Mouse (Mus musculus): ENCODE results near the gene Cnbp.
A peak's percentile ranks its signal among the peaks of the same experiment; 100 is the strongest.

Cnbp gene

GRCm38 (mm10) chr6:87850900-87851614 is at the start of gene Cnbp:
TSS of gene Cnbp (minus strand) at chr6:87851106.
- DNase-seq, result peak; percentile 95

DNA sequence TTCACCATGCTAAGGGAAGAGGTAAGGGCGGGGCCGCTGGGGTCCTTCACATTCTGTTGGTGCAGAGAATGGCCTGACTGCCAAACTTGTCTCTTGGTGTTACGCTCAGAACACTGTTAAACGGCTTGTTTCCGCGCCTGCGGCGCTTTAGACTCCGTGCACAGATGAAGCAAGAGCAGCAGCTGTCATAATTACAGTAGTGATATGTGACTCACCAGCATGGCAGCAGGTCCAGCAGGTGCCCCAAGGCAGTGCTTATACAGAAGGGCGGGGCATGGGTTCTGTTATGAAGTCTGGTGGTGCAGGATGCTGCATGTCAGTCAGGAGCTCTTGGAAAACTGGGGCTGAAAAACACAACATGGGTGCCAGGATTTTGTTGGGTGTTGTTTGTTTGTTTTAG is 47.1 kb upstream of the Cnbp start:
- no peak for DNase-seq

DNA sequence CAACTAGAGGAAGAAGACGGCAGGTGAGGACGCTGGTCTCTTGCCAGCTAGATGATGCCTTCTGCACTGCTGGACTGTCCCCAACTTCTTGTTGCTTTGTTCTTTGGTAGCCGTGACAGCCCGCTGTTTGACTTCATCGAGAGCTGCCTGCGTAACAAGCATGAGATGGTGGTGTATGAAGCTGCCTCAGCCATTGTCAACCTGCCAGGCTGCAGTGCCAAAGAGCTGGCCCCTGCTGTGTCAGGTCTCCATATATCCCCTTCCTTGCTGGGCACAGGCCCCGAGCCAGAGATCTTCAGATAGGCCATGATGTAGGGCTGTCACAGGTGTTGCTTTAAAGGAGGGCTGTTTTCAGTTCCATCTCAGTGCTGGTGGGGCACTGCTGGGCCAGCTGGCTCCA is 43.0 kb upstream of the Cnbp start:
- DNase-seq, result no peak

GRCm38 (mm10) chr6:87887594-87888233 is 36.8 kb upstream of the Cnbp start, which contains the start of gene Copg1:
TSS of gene Copg1 (plus strand) at chr6:87887814.
- peak; percentile 100 for DNase-seq

- DNase-seq, result no peak
Measured at GRCm38 (mm10) chr6:87886721-87887120, 35.8 kb upstream of the Cnbp start.

- no peak for DNase-seq
Measured at GRCm38 (mm10) chr6:87882816-87883215, 31.9 kb upstream of the Cnbp start.

DNA sequence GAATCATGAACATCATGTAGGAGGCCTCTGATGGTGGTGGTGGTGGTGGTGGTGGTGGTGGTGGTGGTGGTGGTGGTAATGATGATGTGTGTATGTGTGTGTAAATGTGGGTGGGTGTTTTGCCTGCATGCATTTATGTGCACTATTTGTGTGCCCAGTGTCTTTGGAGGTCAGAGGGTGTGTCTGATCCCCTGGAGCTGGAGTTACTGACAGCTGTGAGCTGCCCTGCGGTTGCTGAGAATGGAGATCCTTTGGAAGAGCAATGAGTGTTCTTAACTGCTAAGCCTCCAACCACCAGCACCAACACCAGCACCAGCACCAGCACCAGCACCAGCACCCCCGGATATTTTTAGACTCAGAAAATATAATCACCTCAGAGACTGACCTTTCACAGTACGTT is 31.3 kb upstream of the Cnbp start:
- DNase-seq, result no peak

- no peak for DNase-seq
Measured at GRCm38 (mm10) chr6:87879628-87880027, 28.7 kb upstream of the Cnbp start.

GRCm38 (mm10) chr6:87879010-87879409 is 28.1 kb upstream of the Cnbp start:
- no peak for DNase-seq

- peak; percentile 62 for DNase-seq
Measured at GRCm38 (mm10) chr6:87876068-87876643, 25.2 kb upstream of the Cnbp start.

GRCm38 (mm10) chr6:87875562-87875961 is 24.7 kb upstream of the Cnbp start:
- DNase-seq, result peak; percentile 21

DNA sequence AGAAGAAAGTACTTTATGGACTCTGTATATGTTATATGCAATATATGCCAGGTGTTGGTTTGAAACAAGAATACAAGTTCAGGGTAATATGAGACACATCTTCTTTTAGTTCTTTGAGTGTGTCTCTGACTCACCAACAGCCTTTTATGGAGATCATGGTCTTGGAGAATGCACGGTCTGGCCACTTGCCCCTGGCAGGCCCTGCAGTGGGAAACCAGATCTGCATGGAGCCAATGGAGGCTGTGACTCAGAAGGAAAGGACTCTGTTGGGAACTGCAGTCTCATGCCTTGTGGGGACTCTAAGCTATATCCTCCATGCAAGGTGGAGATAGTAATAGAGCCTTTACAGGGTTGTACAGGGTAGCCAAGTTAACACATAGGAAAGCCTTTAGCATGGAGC is 24.2 kb upstream of the Cnbp start:
- no peak for DNase-seq

- DNase-seq, result no peak
Measured at GRCm38 (mm10) chr6:87873963-87874362, 23.1 kb upstream of the Cnbp start.

DNA sequence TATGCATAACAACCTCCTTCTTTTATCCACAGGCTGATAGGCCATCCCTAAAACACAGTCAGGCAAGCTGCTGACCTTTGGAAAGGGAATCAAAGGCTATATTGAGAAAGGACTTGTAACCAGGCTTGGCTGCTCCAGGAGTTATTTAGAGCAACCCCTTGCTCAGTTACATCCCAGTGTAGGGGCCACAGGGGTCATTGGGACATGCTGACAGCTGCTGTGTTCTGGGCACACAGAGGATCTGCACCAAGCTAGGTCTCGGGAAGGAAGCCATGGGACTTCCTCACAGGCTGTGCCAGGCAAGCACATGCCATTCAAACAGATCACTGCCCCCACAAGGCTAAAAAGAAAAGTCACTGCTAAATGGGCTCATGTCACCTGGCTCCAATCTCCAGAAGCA is 22.2 kb upstream of the Cnbp start:
- DNase-seq, result no peak

- no peak for DNase-seq
Measured at GRCm38 (mm10) chr6:87871240-87871639, 20.3 kb upstream of the Cnbp start.

DNA sequence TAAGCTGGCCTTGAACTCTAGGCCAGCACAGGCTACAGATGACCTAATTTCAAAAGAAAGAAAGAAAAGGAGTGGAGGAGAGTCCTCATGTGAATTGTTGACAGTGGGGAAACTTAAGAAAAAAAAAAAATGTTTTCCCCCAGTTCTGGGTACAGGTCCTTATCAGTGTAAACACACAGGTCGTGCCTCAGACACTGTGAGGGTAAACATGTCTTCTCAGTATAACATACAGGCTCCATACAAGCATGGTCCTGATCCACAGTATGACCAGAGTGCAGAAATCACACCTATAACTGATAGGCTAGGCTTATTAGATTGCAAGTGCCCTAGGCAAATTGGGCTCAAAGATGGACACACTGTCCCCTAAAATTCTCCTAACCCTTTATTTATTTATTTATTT is 19.5 kb upstream of the Cnbp start:
- no peak for DNase-seq

DNA sequence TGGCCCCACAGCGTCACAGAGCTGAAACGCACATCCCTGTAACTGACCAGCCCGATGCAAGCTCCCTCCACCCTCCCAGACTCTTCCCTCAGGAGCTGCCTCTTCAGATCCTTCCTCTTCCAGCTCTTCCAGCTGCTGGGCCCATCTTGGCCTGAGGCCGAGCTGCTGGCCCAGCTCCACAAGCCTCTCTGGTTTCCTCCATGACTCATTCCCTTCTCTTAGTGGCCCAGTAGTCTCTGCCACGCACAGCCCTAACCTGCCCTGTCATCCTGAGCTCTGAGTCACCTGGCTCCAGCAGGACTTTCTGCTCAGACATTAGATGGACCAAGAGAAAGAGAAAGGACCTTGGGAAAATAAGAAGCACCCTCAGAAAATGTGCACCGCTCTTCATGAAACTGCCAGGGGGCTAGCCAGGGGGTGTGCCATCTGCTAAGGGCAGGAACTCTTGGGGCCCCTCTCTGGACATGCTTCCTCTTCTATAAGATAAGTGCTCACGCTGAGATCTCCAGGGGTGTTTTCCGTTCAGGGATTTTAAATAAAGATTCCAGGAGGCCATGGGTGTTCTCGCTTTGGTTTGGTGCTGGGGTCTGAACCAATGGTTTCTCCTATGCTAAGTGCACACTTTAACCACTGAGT is 18.1 kb upstream of the Cnbp start:
- DNase-seq, result peak; percentile 51

DNA sequence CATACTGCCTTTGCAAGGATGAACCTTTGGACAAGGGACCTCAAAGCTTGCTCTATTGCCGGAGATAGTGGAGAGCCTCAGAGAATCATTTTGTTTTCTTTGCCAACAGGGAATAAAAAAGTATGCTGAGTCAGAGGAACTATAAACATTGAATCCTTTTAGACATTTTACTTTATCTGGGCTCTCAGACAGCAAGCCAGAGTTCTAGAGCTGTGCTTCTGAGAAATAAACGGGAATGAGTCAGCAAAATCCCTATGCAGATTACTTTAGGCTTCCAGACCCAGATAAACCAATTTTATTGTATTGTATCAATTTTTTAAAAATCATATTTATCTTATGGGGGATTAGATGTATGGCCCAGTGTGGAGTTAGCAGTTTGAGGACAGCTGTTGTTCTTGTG is 16.4 kb upstream of the Cnbp start:
- DNase-seq, result no peak

DNA sequence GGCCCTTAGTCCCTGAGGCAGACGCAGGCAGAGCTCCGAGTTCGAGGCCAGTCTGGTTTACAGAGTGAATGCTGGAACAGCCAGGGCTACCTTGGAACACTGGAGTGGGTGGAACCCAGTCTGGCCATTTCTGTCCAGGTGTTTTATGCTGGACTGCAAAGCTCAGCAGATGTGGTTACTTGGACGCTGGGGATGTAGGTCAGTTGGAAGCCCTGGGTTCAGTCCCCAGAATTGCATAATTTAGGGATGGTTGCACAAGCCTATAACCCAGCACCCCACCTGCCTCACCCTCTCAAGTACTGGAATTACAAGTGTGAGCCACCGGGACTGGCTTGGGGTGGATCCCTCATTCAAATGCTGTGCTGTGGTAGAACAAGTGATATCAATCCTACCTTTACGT is 15.3 kb upstream of the Cnbp start:
- no peak for DNase-seq

GRCm38 (mm10) chr6:87857071-87857470 is 6.2 kb upstream of the Cnbp start:
- no peak for DNase-seq

GRCm38 (mm10) chr6:87853446-87853845 is 2.5 kb upstream of the Cnbp start:
- DNase-seq, result no peak

DNA sequence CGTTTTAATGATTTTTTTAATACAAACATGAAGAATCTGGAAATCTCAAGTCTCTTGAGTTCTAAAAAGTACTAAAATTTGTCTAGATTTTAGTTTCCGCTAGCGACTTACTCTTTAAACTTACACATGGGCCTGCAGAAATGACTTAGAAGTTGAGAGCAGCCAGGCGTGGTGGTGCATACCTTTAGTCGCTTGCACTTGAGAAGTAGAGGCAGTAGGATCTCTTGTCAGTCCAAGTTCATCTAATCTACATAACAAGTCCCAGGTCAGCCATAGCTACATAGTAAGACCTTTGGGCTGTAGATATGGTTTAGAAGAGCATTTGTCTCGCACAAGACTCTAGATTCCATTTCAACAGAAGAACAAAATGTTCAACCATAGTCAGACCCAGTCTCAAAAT is 965 bp upstream of the Cnbp start:
- DNase-seq, result no peak

DNA sequence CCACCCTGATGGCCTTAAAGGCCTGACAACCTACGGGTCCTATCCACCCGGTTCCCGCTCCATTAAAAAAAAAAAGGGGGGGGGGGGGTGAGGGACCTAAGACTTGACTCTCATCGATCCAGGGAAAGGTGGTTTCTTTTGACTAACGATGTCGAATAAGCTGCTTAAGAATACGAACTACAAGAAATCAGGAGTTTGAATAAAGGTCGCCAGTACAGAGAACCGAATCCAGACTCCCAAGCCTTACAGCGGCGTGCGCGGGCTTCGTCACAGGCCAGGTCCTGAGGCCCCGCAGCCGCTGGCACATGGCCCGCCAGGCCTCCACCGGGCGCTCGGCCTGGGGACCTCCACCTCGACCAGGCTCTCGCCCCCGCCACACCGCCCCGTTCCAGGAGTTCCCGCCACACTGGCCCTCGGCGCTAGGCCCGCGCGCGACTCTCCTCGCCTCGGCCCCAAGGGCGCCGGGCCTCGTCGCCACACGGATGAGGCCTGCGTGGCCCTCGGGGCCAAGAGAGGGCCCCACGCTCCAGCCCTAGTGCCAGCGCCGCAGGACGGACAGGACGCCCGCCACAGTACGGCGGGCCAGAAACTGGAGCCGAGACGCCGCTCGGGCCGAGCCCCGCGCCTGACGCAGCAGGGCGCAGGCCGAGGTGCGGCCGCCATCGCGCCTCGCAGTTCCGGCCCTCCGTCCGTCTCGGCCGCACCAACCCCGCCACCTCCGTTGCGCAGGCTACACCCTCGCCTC is 579 bp downstream of the Cnbp start:
- DNase-seq, result peak; percentile 73
